Mouse (Mus musculus) intestine, embryonic 14.5 days (tissue): Measurements from ENCODE around the gene Slc26a10. TPM values are rescaled to one million over a fixed set of nuclear protein-coding genes. Genes with fewer than 3 reads are reported as not detected.
"Not testable (repeated sequence)": the region's sequence is repeated elsewhere in the genome, so short reads cannot be mapped to it uniquely, and the experiment has no call there.

ENCODE experiments used
- ATAC-seq: fragments of 200-750 bp; cut with Nextera tagmentation; replicated peaks from 2 replicates; pipeline ENCODE4 v1.8.0; 2017; ENCODE audit warnings: low read depth, moderate number of reproducible peaks, moderate TSS enrichment, moderate library complexity; ENCODE audit not compliant: low FRiP score, low TSS enrichment
- DNase-seq: peaks from one replicate; pipeline ENCODE4 v3.0.0-alpha.2; 2018; ENCODE audit warnings: low spot score
- H3K27ac ChIP-seq: fragments of 300-500 bp; sonication (generic); 2 replicates; pipeline ENCODE4 v1.5.1; 2014; ENCODE audit warnings: low read depth, mild to moderate bottlenecking, control low read depth
- H3K27me3 ChIP-seq: fragments of 300-500 bp; sonication (generic); replicated peaks from 2 replicates; pipeline ENCODE4 v1.6.1; 2014; ENCODE audit warnings: low read length, control low read depth; ENCODE audit not compliant: control insufficient read depth, insufficient read depth
- H3K36me3 ChIP-seq: fragments of 300-500 bp; sonication (generic); 2 replicates; pipeline ENCODE4 v1.6.1; 2014; ENCODE audit warnings: low read length, control low read depth; ENCODE audit not compliant: control insufficient read depth, insufficient read depth
- H3K4me1 ChIP-seq: fragments of 300-500 bp; sonication (generic); replicated peaks from 2 replicates; pipeline ENCODE4 v1.6.1; 2014; ENCODE audit warnings: low read length, control low read depth, mixed read lengths; ENCODE audit not compliant: control insufficient read depth, insufficient read depth
- H3K4me2 ChIP-seq: fragments of 300-500 bp; sonication (generic); 2 replicates; pipeline ENCODE4 v1.6.1; 2014; ENCODE audit warnings: low read length
- H3K4me3 ChIP-seq: fragments of 300-500 bp; sonication (generic); 2 replicates; pipeline ENCODE4 v1.5.1; 2014; ENCODE audit warnings: low read depth, low read length, control low read depth, mixed read lengths
- H3K9ac ChIP-seq: fragments of 300-500 bp; sonication (generic); 2 replicates; pipeline ENCODE4 v1.6.1; 2014; ENCODE audit warnings: mild to moderate bottlenecking, low read length
- H3K9me3 ChIP-seq: fragments of 300-500 bp; sonication (generic); 2 replicates; pipeline ENCODE4 v1.6.1; 2016; ENCODE audit warnings: low read length, control low read depth; ENCODE audit not compliant: control insufficient read depth
- WGBS: fragments of 180-500 bp; shearing (Covaris S2); extraction: QIAGEN DNeasy Blood & Tissue Kit; methylation state at CpG from one replicate; pipeline ENCODE4 v1.1.7; 2014; 5-methylcytosine and 5-hydroxymethylcytosine counted together
- polyA plus RNA-seq: library from polyadenylated mRNA; unstranded; fragments of >200 nt; fragmentation: Nextera tagmentation; extraction: Ambion mirVana; gene quantifications from 2 replicates; pipeline ENCODE4 v1.2.1, GENCODE M21; 2014

Slc26a10 gene
- polyA plus RNA-seq, 1 experiment from 2014 or later: 1.3 TPM

- DNase-seq: no peak
- WGBS: 56% methylated on average over 3 of the region's 3 CpGs
These were observed 22.0 kb downstream of the Slc26a10 start for GRCm38 (mm10) chr10:127158471-127158870.

DNA sequence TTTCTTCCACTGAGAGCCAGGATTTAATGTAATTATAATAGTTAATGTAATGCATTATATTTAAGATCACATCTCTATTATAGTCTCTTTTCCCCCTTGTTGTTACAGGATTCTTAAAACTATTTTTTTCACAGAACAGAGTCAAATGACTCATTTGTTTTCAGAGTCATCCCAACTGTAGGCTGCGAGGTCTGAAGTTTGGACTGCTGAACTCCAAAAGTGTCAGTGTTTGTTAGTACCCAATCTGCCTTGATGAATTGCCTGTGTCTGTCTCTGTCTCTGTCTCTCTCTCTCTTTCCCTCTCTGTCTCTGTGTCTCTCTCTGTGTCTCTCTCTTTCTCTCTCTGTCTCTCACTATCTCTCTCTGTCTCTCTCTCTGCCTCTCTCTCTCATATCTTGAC lies 23.9 kb downstream of the Slc26a10 start:
- H3K4me1 ChIP-seq: no peaks in the 10 kb centered on the region
- H3K36me3 ChIP-seq: no peaks in the 10 kb centered on the region
- H3K27ac ChIP-seq: no peak overlapping the region
- WGBS: 60% methylated on average over 1 of the region's 1 CpGs
- ATAC-seq: no peak
- H3K4me3 ChIP-seq: no peak overlapping the region
- H3K4me2 ChIP-seq: no peak overlapping the region
- H3K9me3 ChIP-seq: no peaks in the 10 kb centered on the region
- H3K27me3 ChIP-seq: no peaks in the 10 kb centered on the region
- H3K9ac ChIP-seq: no peak overlapping the region
- DNase-seq: no peak

More at GRCm38 (mm10) chr10:127158471-127158870, 22.0 kb downstream of the Slc26a10 start:
- no peak overlapping the region for H3K27ac ChIP-seq
- no peak overlapping the region for H3K4me2 ChIP-seq
- no peak for ATAC-seq
- no peak overlapping the region for H3K9ac ChIP-seq
- H3K4me3 ChIP-seq: no peak overlapping the region
- no peaks in the 10 kb centered on the region for H3K9me3 ChIP-seq
- no peaks in the 10 kb centered on the region for H3K36me3 ChIP-seq
- no peaks in the 10 kb centered on the region for H3K4me1 ChIP-seq
- no peaks in the 10 kb centered on the region for H3K27me3 ChIP-seq

DNA sequence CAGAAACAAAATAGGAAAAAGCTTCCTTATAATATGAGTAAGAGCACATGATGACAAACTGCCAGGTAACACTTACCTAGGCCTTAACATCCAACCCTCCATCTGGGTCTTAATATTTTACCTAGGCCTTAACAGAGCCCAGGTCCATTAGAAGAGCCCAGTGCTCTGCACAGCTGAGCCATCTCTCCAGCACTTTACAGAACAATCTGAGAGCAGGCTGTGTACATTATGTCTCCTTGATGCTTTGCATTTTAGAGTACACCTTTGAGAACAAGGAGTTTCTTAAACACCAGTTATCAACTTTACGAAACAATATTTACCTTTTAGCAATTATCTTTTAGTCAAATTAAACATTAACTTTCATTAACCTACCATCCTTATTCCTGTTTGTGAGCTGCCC lies 24.4 kb downstream of the Slc26a10 start:
- peak; percentile 21; the same call in 1 of the 2 replicates for ATAC-seq

GRCm38 (mm10) chr10:127154652-127155051 lies 25.8 kb downstream of the Slc26a10 start:
- H3K9ac ChIP-seq: no peak overlapping the region
- H3K4me2 ChIP-seq: no peak overlapping the region
- no peaks in the 10 kb centered on the region for H3K4me1 ChIP-seq
- no peak for DNase-seq
- H3K36me3 ChIP-seq: no peaks in the 10 kb centered on the region
- H3K27me3 ChIP-seq: no peaks in the 10 kb centered on the region
- H3K9me3 ChIP-seq: no peaks in the 10 kb centered on the region
- H3K27ac ChIP-seq: no peak overlapping the region
- no peak overlapping the region for H3K4me3 ChIP-seq
- WGBS: 88% methylated on average over 5 of the region's 5 CpGs
- no peak for ATAC-seq

More for the DNA sequence above, 24.4 kb downstream of the Slc26a10 start:
- no peak for DNase-seq
- Histone ChIP-seq H3K27ac (peak overlapping the region; percentile 18; the same call in 1 of the 2 replicates), H3K27me3 (no peaks in the 10 kb centered on the region), H3K9me3 (no peaks in the 10 kb centered on the region), H3K4me1 (no peaks in the 10 kb centered on the region), H3K4me2 (no peak overlapping the region), H3K4me3 (no peak overlapping the region), H3K9ac (no peak overlapping the region), H3K36me3 (no peaks in the 10 kb centered on the region)
- WGBS: 64% methylated on average over 1 of the region's 1 CpGs

DNA sequence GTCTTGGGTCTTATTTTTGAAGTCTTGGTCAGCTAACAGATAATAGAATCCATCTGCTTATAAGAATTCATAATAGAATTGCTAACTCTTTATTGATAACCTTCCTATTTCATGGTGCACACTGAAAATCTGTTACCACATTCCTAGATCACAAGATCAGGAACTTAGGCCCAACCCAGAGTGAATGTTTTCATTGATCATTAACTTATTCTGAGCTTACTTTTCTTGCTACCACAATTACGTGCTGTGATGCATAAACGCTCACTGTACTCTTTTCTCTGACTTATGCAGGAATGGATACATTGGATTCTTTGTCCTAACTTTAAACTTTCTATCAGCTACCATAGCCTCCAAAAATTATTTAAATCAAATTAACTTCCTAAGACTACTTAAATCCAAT lies 26.2 kb downstream of the Slc26a10 start:
- H3K4me3 ChIP-seq: no peak overlapping the region
- H3K4me2 ChIP-seq: no peak overlapping the region
- H3K9me3 ChIP-seq: no peaks in the 10 kb centered on the region
- ATAC-seq (no peak), DNase-seq (no peak)
- no peak overlapping the region for H3K9ac ChIP-seq
- H3K27ac ChIP-seq: no peak overlapping the region
- no peaks in the 10 kb centered on the region for H3K4me1 ChIP-seq
- no peaks in the 10 kb centered on the region for H3K27me3 ChIP-seq
- WGBS: 87% methylated on average over 2 of the region's 2 CpGs
- no peaks in the 10 kb centered on the region for H3K36me3 ChIP-seq

GRCm38 (mm10) chr10:127153323-127153722 lies 27.1 kb downstream of the Slc26a10 start:
- Histone ChIP-seq H3K4me3 (no peak overlapping the region), H3K27me3 (no peaks in the 10 kb centered on the region), H3K36me3 (no peaks in the 10 kb centered on the region), H3K4me2 (no peak overlapping the region), H3K4me1 (no peaks in the 10 kb centered on the region), H3K9me3 (no peaks in the 10 kb centered on the region), H3K9ac (no peak overlapping the region), H3K27ac (no peak overlapping the region)
- 94% methylated on average over 7 of the region's 7 CpGs for WGBS
- DNase-seq (no peak), ATAC-seq (no peak)

- H3K9ac ChIP-seq, DNase-seq, H3K4me1 ChIP-seq, H3K36me3 ChIP-seq, H3K27ac ChIP-seq, H3K4me3 ChIP-seq, ATAC-seq, H3K9me3 ChIP-seq, H3K4me2 ChIP-seq, H3K27me3 ChIP-seq: not testable (repeated sequence)
- WGBS: 86% methylated on average over 10 of the region's 10 CpGs
These were observed 27.9 kb downstream of the Slc26a10 start for GRCm38 (mm10) chr10:127152556-127152955.

GRCm38 (mm10) chr10:127151233-127151632 lies 29.2 kb downstream of the Slc26a10 start:
- H3K27ac ChIP-seq, DNase-seq, H3K9me3 ChIP-seq, H3K27me3 ChIP-seq, ATAC-seq, H3K36me3 ChIP-seq, H3K4me3 ChIP-seq, H3K4me1 ChIP-seq, H3K4me2 ChIP-seq, H3K9ac ChIP-seq: not testable (repeated sequence)
- 92% methylated on average over 3 of the region's 3 CpGs for WGBS

- H3K27me3 ChIP-seq: no peaks in the 10 kb centered on the region
- H3K4me2 ChIP-seq: no peak overlapping the region
- H3K9ac ChIP-seq: no peak overlapping the region
- no peaks in the 10 kb centered on the region for H3K36me3 ChIP-seq
- no peaks in the 10 kb centered on the region for H3K9me3 ChIP-seq
- no peak overlapping the region for H3K4me3 ChIP-seq
- H3K27ac ChIP-seq: no peak overlapping the region
- H3K4me1 ChIP-seq: no peaks in the 10 kb centered on the region
- 70% methylated on average over 4 of the region's 4 CpGs for WGBS
- DNase-seq: no peak
- no peak for ATAC-seq
These were observed 30.0 kb downstream of the Slc26a10 start for GRCm38 (mm10) chr10:127150471-127150872.
